Mouse (Mus musculus) kidney, postnatal 0 days (tissue): ENCODE data around the gene Papola. TPM values are rescaled to one million over a fixed set of nuclear protein-coding genes. Genes with fewer than 3 reads are reported as not detected.
A peak's percentile ranks its signal among the peaks of the same experiment; 100 is the strongest.

Experiments used
- ATAC-seq: fragments of 200-750 bp; cut with Nextera tagmentation; replicated peaks from 2 replicates; pipeline ENCODE4 v1.8.0; 2017; ENCODE audit warnings: low read depth, moderate number of reproducible peaks, moderate TSS enrichment, moderate library complexity; ENCODE audit not compliant: low FRiP score
- DNase-seq: peaks from one replicate; pipeline ENCODE4 v3.0.0-alpha.2; 2016; ENCODE audit warnings: low spot score
- H3K27ac ChIP-seq: fragments of 300-500 bp; sonication (generic); 2 replicates; pipeline ENCODE4 v1.5.1; 2014; ENCODE audit warnings: mild to moderate bottlenecking
- H3K27me3 ChIP-seq: fragments of 300-500 bp; sonication (generic); 2 replicates; pipeline ENCODE4 v1.6.1; 2014; ENCODE audit warnings: low read length, mixed read lengths; ENCODE audit not compliant: insufficient read depth
- H3K36me3 ChIP-seq: fragments of 300-500 bp; sonication (generic); 2 replicates; pipeline ENCODE4 v1.6.1; 2014; ENCODE audit warnings: low read length, mixed read lengths; ENCODE audit not compliant: insufficient read depth
- H3K4me1 ChIP-seq: fragments of 300-500 bp; sonication (generic); replicated peaks from 2 replicates; pipeline ENCODE4 v1.6.1; 2014; ENCODE audit warnings: antibody characterized with exemption, low read length, mixed read lengths; ENCODE audit not compliant: insufficient read depth
- H3K4me2 ChIP-seq: fragments of 300-500 bp; sonication (generic); 2 replicates; pipeline ENCODE4 v1.6.1; 2014; ENCODE audit warnings: mild to moderate bottlenecking, low read length, moderate library complexity, mixed read lengths
- H3K4me3 ChIP-seq: fragments of 300-500 bp; sonication (generic); replicated peaks from 2 replicates; pipeline ENCODE4 v1.5.1; 2014; ENCODE audit warnings: low read depth, low read length
- H3K9ac ChIP-seq: fragments of 300-500 bp; sonication (generic); 2 replicates; pipeline ENCODE4 v1.6.1; 2014; ENCODE audit warnings: low read depth, low read length
- H3K9me3 ChIP-seq: fragments of 300-500 bp; sonication (generic); replicated peaks from 2 replicates; pipeline ENCODE4 v1.6.1; 2016; ENCODE audit warnings: low read length, inconsistent platforms, mixed read lengths
- CTCF ChIP-seq: IDR thresholded peaks from 2 replicates; pipeline ENCODE4 v1.5.1; 2016; ENCODE audit warnings: antibody characterized with exemption, low read depth, mild to moderate bottlenecking, moderate library complexity
- WGBS: fragments of 180-500 bp; shearing (Covaris S2); extraction: QIAGEN DNeasy Blood & Tissue Kit; methylation state at CpG from one replicate; pipeline ENCODE4 v1.1.7; 2014; 5-methylcytosine and 5-hydroxymethylcytosine counted together
- microRNA-seq: library from miRNA; unstranded; fragments of <30 nt; microRNA quantifications from one replicate; pipeline ENCODE4, GENCODE M21; 2016
- polyA plus RNA-seq: library from polyadenylated mRNA; unstranded; fragments of >200 nt; fragmentation: Nextera tagmentation; extraction: Ambion mirVana; gene quantifications from 2 replicates; pipeline ENCODE4 v1.2.1, GENCODE M21; 2015

The Papola gene
- polyA plus RNA-seq, 1 experiment from 2014 or later = 189 TPM

- Histone ChIP-seq H3K27ac (no peak overlapping the region), H3K4me3 (no peak overlapping the region), H3K27me3 (0 out of 2 replicates have a peak, but pooled peaks cover 3% of the 10 kb centered on the region), H3K36me3 (no peaks in the 10 kb centered on the region), H3K9me3 (peaks cover 8% of the 10 kb centered on the region), H3K9ac (no peak overlapping the region), H3K4me1 (no peaks in the 10 kb centered on the region), H3K4me2 (no peak overlapping the region)
- DNase-seq (no peak), ATAC-seq (no peak)
- no peak for TF ChIP-seq CTCF
- WGBS = 86% methylated on average over 13 of the region's 13 CpGs
Measured at GRCm38 (mm10) chr12:105876931-105877330, 92.4 kb downstream of the Papola start.

GRCm38 (mm10) chr12:105878746-105879145 is 94.3 kb downstream of the Papola start:
- Histone ChIP-seq H3K27ac (no peak overlapping the region), H3K4me1 (no peaks in the 10 kb centered on the region), H3K9ac (no peak overlapping the region), H3K36me3 (no peaks in the 10 kb centered on the region), H3K4me2 (no peak overlapping the region), H3K4me3 (no peak overlapping the region), H3K9me3 (peaks cover 8% of the 10 kb centered on the region), H3K27me3 (0 out of 2 replicates have a peak, but pooled peaks cover 3% of the 10 kb centered on the region)
- WGBS = 94% methylated on average over 5 of the region's 5 CpGs
- TF ChIP-seq CTCF = no peak
- DNase-seq (no peak), ATAC-seq (no peak)

DNA sequence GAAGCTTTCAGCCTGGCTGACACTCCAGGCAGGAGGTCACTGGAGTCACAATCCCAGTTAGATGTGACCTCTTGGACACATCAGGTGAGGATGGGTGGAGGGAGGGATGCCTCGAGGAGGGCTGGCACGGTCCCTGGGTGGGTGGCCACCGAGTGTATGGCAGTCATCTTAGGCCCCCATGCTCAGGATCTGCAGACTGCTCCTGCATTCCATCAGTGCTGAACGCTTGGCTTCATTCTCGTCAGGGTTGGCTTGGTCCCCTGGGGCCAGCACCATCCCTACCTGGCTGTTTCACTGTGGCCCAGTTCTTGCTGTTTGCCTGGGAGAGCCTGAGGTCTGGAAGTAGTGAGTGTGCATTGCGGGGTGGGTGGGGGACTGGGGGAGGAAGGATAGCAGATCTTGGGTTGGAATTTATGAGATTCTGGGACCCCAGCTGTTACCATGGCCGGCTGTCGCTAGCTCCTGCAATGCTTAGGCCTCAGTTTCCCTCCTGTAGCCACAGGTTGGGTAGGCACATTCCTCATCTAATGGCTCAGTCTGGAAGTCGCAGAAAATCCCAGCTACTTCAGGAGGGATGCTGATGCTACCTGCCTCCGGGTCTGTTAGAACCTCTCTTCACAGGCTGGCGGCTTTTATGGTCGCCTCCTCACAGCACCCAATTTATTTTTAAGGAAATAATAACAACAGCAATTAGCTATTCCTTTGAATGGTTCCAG is 99.5 kb downstream of the Papola start:
- 26% methylated on average over 12 of the region's 12 CpGs for WGBS
- no peak for TF ChIP-seq CTCF
- Histone ChIP-seq H3K4me1 (peaks cover 3% of the 10 kb centered on the region; the same call in 1 of the 2 replicates), H3K27me3 (no peaks in the 10 kb centered on the region), H3K9ac (no peak overlapping the region), H3K4me2 (no peak overlapping the region), H3K4me3 (no peak overlapping the region), H3K27ac (no peak overlapping the region), H3K36me3 (no peaks in the 10 kb centered on the region), H3K9me3 (peaks cover 8% of the 10 kb centered on the region)
- peak; percentile 68 for ATAC-seq
- no peak for DNase-seq

DNA sequence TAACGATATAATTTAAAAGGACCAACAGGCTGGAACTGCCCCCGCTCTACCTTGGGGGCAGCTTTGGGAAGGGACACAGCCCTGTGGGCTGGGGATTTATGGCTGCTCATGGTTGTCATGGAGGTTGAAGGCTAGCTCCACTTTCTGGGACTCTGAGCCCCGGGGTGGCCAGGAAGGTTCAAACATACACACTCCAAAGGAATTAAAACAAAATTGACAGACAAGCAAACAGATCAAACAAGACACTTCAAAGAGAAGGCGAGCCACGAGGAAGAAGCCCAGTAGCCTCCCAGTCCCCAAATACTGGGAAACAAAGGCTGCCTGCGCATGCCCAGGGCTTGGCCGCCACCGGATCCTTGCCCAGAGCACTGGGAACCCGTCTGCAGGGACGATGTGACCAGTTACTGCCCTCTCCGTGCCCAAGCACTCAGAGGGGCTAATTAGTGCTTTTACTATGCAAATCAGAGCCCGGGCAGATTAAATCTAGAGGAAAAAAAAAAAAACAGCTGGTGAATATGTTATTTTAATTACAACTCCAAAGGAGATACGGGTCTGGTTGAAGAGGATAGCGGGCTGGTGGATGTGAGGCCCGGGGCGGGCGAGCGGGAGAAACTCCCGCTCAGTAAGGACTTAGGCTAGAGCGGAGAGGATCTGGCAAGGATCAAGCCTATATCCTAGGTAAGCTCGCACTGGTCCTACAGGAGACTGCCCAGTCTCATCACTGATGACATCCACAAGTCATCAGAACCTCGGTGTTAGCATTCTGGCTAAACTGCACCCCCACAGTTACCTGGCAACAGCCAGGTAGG is 100.2 kb downstream of the Papola start:
- no peak overlapping the region for H3K9ac ChIP-seq
- no peak for TF ChIP-seq CTCF
- DNase-seq = no peak
- H3K27ac ChIP-seq = no peak overlapping the region
- no peak overlapping the region for H3K4me2 ChIP-seq
- H3K9me3 ChIP-seq = peaks cover 3% of the 10 kb centered on the region; the same call in 1 of the 2 replicates
- no peaks in the 10 kb centered on the region for H3K27me3 ChIP-seq
- 21% methylated on average over 22 of the region's 22 CpGs for WGBS
- H3K4me1 ChIP-seq = peaks cover 3% of the 10 kb centered on the region; the same call in 1 of the 2 replicates
- H3K36me3 ChIP-seq = no peaks in the 10 kb centered on the region
- peak; percentile 57; the same call in 1 of the 2 replicates for ATAC-seq
- H3K4me3 ChIP-seq = no peak overlapping the region

Small RNA genes within 50 kb of the gene (microRNA-seq; reads per million reads assigned to microRNA genes)
- not detected for gene Gm22120

Other genes starting within 250 kb of the Papola start
- 0.98 and 1.1 TPM in 2 replicates for gene Bdkrb2, start 221.5 kb upstream of the Papola start, polyA plus RNA-seq
- 0.11 TPM in 1 of 2 replicates, not detected in the other for gene Bdkrb1, start 181.6 kb upstream of the Papola start, polyA plus RNA-seq
- 27.3 and 28.5 TPM in 2 replicates for gene Gskip, start 99.9 kb upstream of the Papola start, polyA plus RNA-seq
- 8.4 and 8.8 TPM in 2 replicates for gene Atg2b, start 99.5 kb upstream of the Papola start, polyA plus RNA-seq
- 3.7 and 4.1 TPM in 2 replicates for gene Ak7, start 78.7 kb upstream of the Papola start, polyA plus RNA-seq
- gene Vrk1, start 225.5 kb downstream of the Papola start, polyA plus RNA-seq = 45.3 and 47.6 TPM in 2 replicates